Mouse (Mus musculus) neural tube, embryonic 11.5 days (tissue): Measurements from ENCODE around the gene Shprh. TPM values are rescaled to one million over a fixed set of nuclear protein-coding genes. Genes with fewer than 3 reads are reported as not detected.

Experiments
- ATAC-seq: fragments of 200-750 bp; cut with Nextera tagmentation; 2 replicates; pipeline ENCODE4 v1.8.0; 2017; ENCODE audit warnings: moderate number of reproducible peaks, mild to moderate bottlenecking, moderate TSS enrichment, moderate library complexity; ENCODE audit not compliant: insufficient read depth, low FRiP score, low TSS enrichment
- DNase-seq: peaks from one replicate; pipeline ENCODE4 v3.0.0-alpha.2; 2015; ENCODE audit warnings: low spot score
- H3K27ac ChIP-seq: fragments of 300-500 bp; sonication (generic); 2 replicates; pipeline ENCODE4 v1.5.1; 2014; ENCODE audit warnings: low read depth, mild to moderate bottlenecking, low read length
- H3K27me3 ChIP-seq: fragments of 300-500 bp; sonication (generic); 2 replicates; pipeline ENCODE4 v1.6.1; 2014; ENCODE audit warnings: mild to moderate bottlenecking, low read length, mixed read lengths; ENCODE audit not compliant: control insufficient read depth, insufficient read depth
- H3K36me3 ChIP-seq: fragments of 300-500 bp; sonication (generic); 2 replicates; pipeline ENCODE4 v1.6.1; 2014; ENCODE audit warnings: mild to moderate bottlenecking, low read length, moderate library complexity, mixed read lengths; ENCODE audit not compliant: control insufficient read depth, insufficient read depth
- H3K4me1 ChIP-seq: fragments of 300-500 bp; sonication (generic); 2 replicates; pipeline ENCODE4 v1.6.1; 2014; ENCODE audit warnings: low read length, mixed read lengths; ENCODE audit not compliant: control insufficient read depth, insufficient read depth
- H3K4me2 ChIP-seq: fragments of 300-500 bp; sonication (generic); 2 replicates; pipeline ENCODE4 v1.6.1; 2014; ENCODE audit warnings: low read depth, mild to moderate bottlenecking, moderate library complexity
- H3K4me3 ChIP-seq: fragments of 300-500 bp; sonication (generic); 2 replicates; pipeline ENCODE4 v1.5.1; 2014; ENCODE audit warnings: low read depth, low read length
- H3K9ac ChIP-seq: fragments of 300-500 bp; sonication (generic); 2 replicates; pipeline ENCODE4 v1.6.1; 2014; ENCODE audit warnings: mild to moderate bottlenecking, low read length
- H3K9me3 ChIP-seq: fragments of 300-500 bp; sonication (generic); 2 replicates; pipeline ENCODE4 v1.6.1; 2016; ENCODE audit warnings: low read length; ENCODE audit not compliant: control insufficient read depth
- WGBS: fragments of 180-500 bp; shearing (Covaris S2); extraction: QIAGEN DNeasy Blood & Tissue Kit; methylation state at CpG from one replicate; pipeline ENCODE4 v1.1.7; 2014; 5-methylcytosine and 5-hydroxymethylcytosine counted together
- polyA plus RNA-seq: library from polyadenylated mRNA; unstranded; fragments of >200 nt; fragmentation: Nextera tagmentation; extraction: Ambion mirVana; gene quantifications from 2 replicates; pipeline ENCODE4 v1.2.1, GENCODE M21; 2014

Shprh gene
- polyA plus RNA-seq: 23.2 and 25.6 TPM in 2 replicates

DNA sequence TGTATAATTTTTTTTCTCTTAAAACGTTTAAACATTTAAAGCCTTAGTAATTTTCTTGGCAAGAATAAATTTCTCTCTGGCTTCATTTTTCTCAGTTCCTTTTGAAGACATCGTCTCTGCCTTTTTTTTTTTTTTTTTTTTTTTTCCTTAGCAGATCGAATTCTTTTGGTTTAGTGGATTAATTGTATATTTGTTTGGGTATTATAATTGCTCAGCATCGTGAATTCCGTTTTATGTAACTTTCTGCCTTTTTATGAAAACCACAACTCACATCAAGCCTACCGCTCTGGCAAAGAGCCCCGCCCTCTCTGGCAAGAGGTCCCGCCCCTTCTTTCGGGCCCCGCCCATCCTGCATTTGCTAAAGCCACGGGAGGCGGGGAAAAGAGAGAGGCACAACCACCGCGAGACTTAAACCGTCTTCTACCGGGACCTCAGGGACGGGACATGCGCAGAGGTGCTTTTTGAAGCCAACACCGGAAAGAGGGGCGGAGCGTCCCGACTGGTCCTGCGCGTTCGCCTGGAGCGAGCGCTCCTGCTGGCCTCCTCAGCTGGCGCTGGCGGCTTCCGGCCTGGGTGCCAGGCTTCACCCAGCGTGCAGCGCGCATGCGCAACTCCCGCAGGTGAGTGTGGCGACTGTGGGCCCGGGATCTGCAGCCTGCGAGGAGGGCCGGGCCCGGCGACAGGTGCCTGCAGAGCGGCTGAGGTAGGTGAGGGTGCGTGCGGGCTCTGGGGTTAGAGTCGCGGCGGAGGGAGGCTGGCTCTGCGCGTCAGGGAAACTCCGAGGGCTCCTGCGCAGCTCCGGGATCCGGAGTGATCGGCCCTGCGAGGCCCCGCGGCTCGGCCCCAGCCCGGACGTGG lies at the start of gene Shprh:
Shprh (plus strand) TSS at position 544 of the 858 bp plus-strand sequence.
- no peak within 1 kb of the TSS for H3K27ac ChIP-seq
- H3K4me3 ChIP-seq: peak within 1 kb of the TSS; percentile 54
- 0 out of 2 replicates have a peak, but pooled peaks cover 4% of the 10 kb centered on the region for H3K4me1 ChIP-seq
- no peaks in the 10 kb centered on the region for H3K27me3 ChIP-seq
- WGBS: 2% methylated on average over 59 of the region's 60 CpGs
- H3K36me3 ChIP-seq: peaks cover 3% of the 10 kb centered on the region; the same call in 1 of the 2 replicates
- no peaks in the 10 kb centered on the region for H3K9me3 ChIP-seq
- peak within 1 kb of the TSS; percentile 84 for H3K9ac ChIP-seq
- DNase-seq (peak; percentile 98), ATAC-seq (peak; percentile 98)
- H3K4me2 ChIP-seq: peak within 1 kb of the TSS; percentile 72

DNA sequence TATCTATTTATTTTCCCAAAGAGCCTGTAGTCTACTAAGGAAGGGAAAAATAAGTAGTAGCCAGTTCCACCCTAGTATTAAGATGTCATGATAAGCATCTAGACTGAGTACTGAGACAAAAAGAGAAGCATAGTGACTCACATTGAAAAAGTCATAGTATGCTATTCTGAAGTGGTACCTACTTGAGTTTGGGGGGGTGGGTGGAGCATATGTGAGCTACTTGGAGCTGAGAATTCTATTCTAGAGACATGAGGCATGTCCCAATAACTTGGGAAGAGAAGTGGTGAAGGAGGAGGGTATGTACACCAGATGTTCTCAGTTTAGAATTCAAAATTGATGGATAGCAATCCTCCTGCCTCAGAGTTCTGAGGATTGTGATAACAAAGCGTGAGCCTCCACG lies 27.4 kb upstream of the Shprh start:
- no peaks in the 10 kb centered on the region for H3K36me3 ChIP-seq
- 93% methylated on average over 2 of the region's 2 CpGs for WGBS
- H3K27me3 ChIP-seq: no peaks in the 10 kb centered on the region
- no peaks in the 10 kb centered on the region for H3K9me3 ChIP-seq
- H3K9ac ChIP-seq: no peak overlapping the region
- no peaks in the 10 kb centered on the region for H3K4me1 ChIP-seq
- H3K4me2 ChIP-seq: no peak overlapping the region
- H3K4me3 ChIP-seq: no peak overlapping the region
- no peak overlapping the region for H3K27ac ChIP-seq
- DNase-seq (no peak), ATAC-seq (no peak)

- H3K9me3 ChIP-seq: no peaks in the 10 kb centered on the region
- no peaks in the 10 kb centered on the region for H3K36me3 ChIP-seq
- DNase-seq: no peak
- 0 out of 2 replicates have a peak, but pooled peaks cover 4% of the 10 kb centered on the region for H3K4me1 ChIP-seq
- no peak overlapping the region for H3K4me3 ChIP-seq
- no peak for ATAC-seq
- H3K4me2 ChIP-seq: no peak overlapping the region
- no peak overlapping the region for H3K9ac ChIP-seq
- no peak overlapping the region for H3K27ac ChIP-seq
- H3K27me3 ChIP-seq: no peaks in the 10 kb centered on the region
These were observed 3.6 kb upstream of the Shprh start for GRCm38 (mm10) chr10:11145580-11145979.

DNA sequence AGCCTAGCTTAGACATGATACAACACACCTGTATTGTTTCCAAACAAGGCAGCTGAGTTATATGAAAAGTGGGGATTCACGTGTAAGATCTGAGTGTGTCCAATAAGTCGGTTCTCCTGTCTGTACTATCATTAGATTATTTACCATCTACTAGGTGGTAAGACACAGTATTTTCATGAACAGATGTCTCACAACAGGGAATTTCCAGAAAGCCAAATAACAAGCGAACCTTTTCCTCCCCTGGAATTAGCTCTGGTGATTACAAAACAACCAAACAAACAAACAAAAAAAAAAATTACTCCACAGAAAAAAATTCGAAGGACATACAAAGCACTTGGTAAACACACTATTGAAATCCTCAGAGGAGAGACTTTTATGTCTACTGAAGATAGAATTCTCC lies 781 bp upstream of the Shprh start:
- Histone ChIP-seq H3K9ac (no peak overlapping the region), H3K4me3 (no peak overlapping the region), H3K27me3 (no peaks in the 10 kb centered on the region), H3K4me1 (0 out of 2 replicates have a peak, but pooled peaks cover 4% of the 10 kb centered on the region), H3K9me3 (no peaks in the 10 kb centered on the region), H3K4me2 (no peak overlapping the region), H3K36me3 (peaks cover 3% of the 10 kb centered on the region; the same call in 1 of the 2 replicates), H3K27ac (no peak overlapping the region)
- 88% methylated on average over 4 of the region's 4 CpGs for WGBS
- ATAC-seq (no peak), DNase-seq (no peak)

DNA sequence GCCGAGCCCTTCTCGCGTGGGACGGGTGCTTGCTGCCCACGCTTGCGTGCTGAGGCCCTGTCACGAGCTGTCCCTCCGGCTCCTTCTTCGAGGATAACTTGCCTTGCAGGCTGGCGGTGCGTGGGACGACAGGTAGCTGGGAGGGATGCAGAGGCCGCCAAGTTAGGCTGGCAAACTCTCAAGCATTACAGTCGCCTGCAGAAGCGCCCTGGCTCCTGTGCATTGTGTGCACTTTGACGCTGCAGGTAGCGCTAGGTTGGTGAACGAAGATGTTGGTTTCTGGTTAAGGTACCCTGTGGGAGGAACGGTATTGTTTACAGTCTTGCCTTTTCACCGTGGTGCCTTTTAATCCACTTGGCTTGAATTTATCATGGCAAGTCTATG lies 507 bp downstream of the Shprh start:
- DNase-seq: no peak

GRCm38 (mm10) chr10:11151644-11152043 lies 2.4 kb downstream of the Shprh start:
- no peak overlapping the region for H3K27ac ChIP-seq
- H3K9me3 ChIP-seq: no peaks in the 10 kb centered on the region
- H3K4me1 ChIP-seq: 0 out of 2 replicates have a peak, but pooled peaks cover 4% of the 10 kb centered on the region
- H3K4me3 ChIP-seq: no peak overlapping the region
- no peaks in the 10 kb centered on the region for H3K27me3 ChIP-seq
- ATAC-seq: no peak
- H3K4me2 ChIP-seq: no peak overlapping the region
- H3K9ac ChIP-seq: no peak overlapping the region
- peaks cover 6% of the 10 kb centered on the region for H3K36me3 ChIP-seq
- WGBS: 95% methylated on average over 14 of the region's 14 CpGs
- DNase-seq: no peak

More for the DNA sequence above, 507 bp downstream of the Shprh start:
- no peaks in the 10 kb centered on the region for H3K27me3 ChIP-seq
- ATAC-seq: no peak
- peak overlapping the region; percentile 72 for H3K4me2 ChIP-seq
- 0 out of 2 replicates have a peak, but pooled peaks cover 4% of the 10 kb centered on the region for H3K4me1 ChIP-seq
- no peaks in the 10 kb centered on the region for H3K9me3 ChIP-seq
- peaks cover 3% of the 10 kb centered on the region; the same call in 1 of the 2 replicates for H3K36me3 ChIP-seq
- H3K27ac ChIP-seq: no peak overlapping the region
- under 1% methylated on average over 20 of the region's 20 CpGs for WGBS
- H3K4me3 ChIP-seq: peak overlapping the region; percentile 54
- H3K9ac ChIP-seq: peak overlapping the region; percentile 84

GRCm38 (mm10) chr10:11157039-11157438 lies 7.8 kb downstream of the Shprh start:
- no peak for ATAC-seq
- Histone ChIP-seq H3K27me3 (no peaks in the 10 kb centered on the region), H3K9me3 (no peaks in the 10 kb centered on the region), H3K4me2 (no peak overlapping the region), H3K4me1 (no peaks in the 10 kb centered on the region), H3K36me3 (peaks cover 7% of the 10 kb centered on the region), H3K27ac (no peak overlapping the region), H3K9ac (no peak overlapping the region), H3K4me3 (no peak overlapping the region)
- DNase-seq: no peak
- WGBS: 88% methylated on average over 9 of the region's 9 CpGs

DNA sequence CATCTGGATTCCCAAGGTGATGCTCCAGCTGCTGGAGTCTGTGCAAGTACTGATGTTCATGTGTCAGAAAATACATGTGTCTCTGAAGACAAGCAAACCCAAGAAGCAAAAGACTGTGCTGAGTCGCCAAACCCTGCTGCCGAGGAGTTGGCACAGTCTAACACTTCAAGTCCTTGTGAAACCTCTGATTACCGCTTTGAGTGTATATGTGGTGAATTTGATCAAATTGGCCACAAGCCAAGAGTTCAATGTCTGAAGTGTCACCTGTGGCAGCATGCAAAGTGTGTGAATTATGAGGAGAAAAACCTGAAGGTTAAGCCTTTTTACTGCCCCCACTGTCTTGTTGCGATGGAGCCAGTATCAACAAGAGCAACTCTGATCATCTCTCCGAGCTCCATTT lies 15.3 kb downstream of the Shprh start:
- peaks cover 7% of the 10 kb centered on the region for H3K36me3 ChIP-seq
- 92% methylated on average over 5 of the region's 5 CpGs for WGBS
- ATAC-seq: no peak

DNA sequence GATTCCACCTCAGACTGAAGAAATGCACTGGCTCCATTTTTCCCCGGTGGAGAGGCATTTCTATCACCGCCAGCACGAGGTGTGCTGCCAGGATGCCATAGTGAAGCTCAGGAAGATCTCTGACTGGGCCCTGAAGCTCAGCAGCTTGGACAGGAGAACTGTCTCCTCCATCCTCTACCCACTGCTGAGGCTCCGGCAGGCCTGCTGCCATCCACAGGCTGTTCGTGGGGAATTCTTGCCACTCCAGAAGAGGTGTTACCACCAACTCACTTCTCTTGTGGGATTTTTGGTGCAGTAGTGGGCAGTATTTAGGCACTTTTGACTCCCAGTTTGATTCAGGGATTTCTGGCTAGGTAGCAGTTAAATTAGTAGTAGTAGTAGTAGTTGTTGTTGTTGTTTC lies 21.0 kb downstream of the Shprh start:
- Histone ChIP-seq H3K27me3 (no peaks in the 10 kb centered on the region), H3K4me3 (no peak overlapping the region), H3K4me1 (no peaks in the 10 kb centered on the region), H3K36me3 (peaks cover 11% of the 10 kb centered on the region), H3K4me2 (no peak overlapping the region), H3K9me3 (no peaks in the 10 kb centered on the region), H3K9ac (no peak overlapping the region), H3K27ac (no peak overlapping the region)
- 88% methylated on average over 5 of the region's 5 CpGs for WGBS
- no peak for ATAC-seq
- no peak for DNase-seq

More for the DNA sequence above, 15.3 kb downstream of the Shprh start:
- H3K27ac ChIP-seq: no peak overlapping the region
- no peaks in the 10 kb centered on the region for H3K4me1 ChIP-seq
- no peak overlapping the region for H3K9ac ChIP-seq
- no peak overlapping the region for H3K4me2 ChIP-seq
- no peak overlapping the region for H3K4me3 ChIP-seq
- H3K27me3 ChIP-seq: no peaks in the 10 kb centered on the region
- H3K9me3 ChIP-seq: no peaks in the 10 kb centered on the region
- no peak for DNase-seq
